Mouse (Mus musculus) stomach, embryonic 15.5 days (tissue): ENCODE measurements around the gene Grin2d. TPM values are rescaled to one million over a fixed set of nuclear protein-coding genes. Genes with fewer than 3 reads are reported as not detected.

Source experiments
- ATAC-seq: fragments of 200-750 bp; cut with Nextera tagmentation; 2 replicates; pipeline ENCODE4 v1.8.0; 2017; ENCODE audit warnings: low read depth, moderate number of reproducible peaks, moderate TSS enrichment; ENCODE audit not compliant: insufficient read depth, low FRiP score
- H3K27ac ChIP-seq: fragments of 300-500 bp; sonication (generic); 2 replicates; pipeline ENCODE4 v1.5.1; 2015; ENCODE audit warnings: mild to moderate bottlenecking, inconsistent platforms
- H3K27me3 ChIP-seq: fragments of 300-500 bp; sonication (generic); replicated peaks from 2 replicates; pipeline ENCODE4 v1.6.1; 2015; ENCODE audit warnings: inconsistent platforms
- H3K36me3 ChIP-seq: fragments of 300-500 bp; sonication (generic); 2 replicates; pipeline ENCODE4 v1.6.1; 2015; ENCODE audit warnings: inconsistent platforms
- H3K4me1 ChIP-seq: fragments of 300-500 bp; sonication (generic); 2 replicates; pipeline ENCODE4 v1.6.1; 2015; ENCODE audit warnings: inconsistent platforms
- H3K4me2 ChIP-seq: fragments of 300-500 bp; sonication (generic); 2 replicates; pipeline ENCODE4 v1.6.1; 2015; ENCODE audit warnings: mild to moderate bottlenecking, inconsistent platforms
- H3K4me3 ChIP-seq: fragments of 300-500 bp; sonication (generic); replicated peaks from 2 replicates; pipeline ENCODE4 v1.5.1; 2015; ENCODE audit warnings: inconsistent platforms
- H3K9ac ChIP-seq: fragments of 300-500 bp; sonication (generic); 2 replicates; pipeline ENCODE4 v1.6.1; 2015; ENCODE audit warnings: inconsistent platforms
- H3K9me3 ChIP-seq: fragments of 300-500 bp; sonication (generic); 2 replicates; pipeline ENCODE4 v1.6.1; 2016; ENCODE audit warnings: inconsistent platforms
- WGBS: fragments of 180-500 bp; shearing (Covaris S2); methylation state at CpG from one replicate; pipeline ENCODE4 v1.1.7; 2015; 5-methylcytosine and 5-hydroxymethylcytosine counted together
- polyA plus RNA-seq: library from polyadenylated mRNA; unstranded; fragments of >200 nt; fragmentation: Nextera tagmentation; extraction: Ambion mirVana; gene quantifications from 2 replicates; pipeline ENCODE4 v1.2.1, GENCODE M21; 2015

Grin2d gene
- polyA plus RNA-seq, 1 experiment from 2014 or later, result 0.67 TPM

- peaks cover 33% of the 10 kb centered on the region for H3K4me1 ChIP-seq
- H3K4me3 ChIP-seq, result peak overlapping the region; percentile 51
- WGBS, result under 1% methylated on average over 14 of the region's 14 CpGs
- peaks cover 8% of the 10 kb centered on the region for H3K27me3 ChIP-seq
- peak overlapping the region; percentile 88 for H3K4me2 ChIP-seq
- H3K36me3 ChIP-seq, result no peaks in the 10 kb centered on the region
- H3K27ac ChIP-seq, result no peak overlapping the region
- H3K9me3 ChIP-seq, result no peaks in the 10 kb centered on the region
- 0 out of 2 replicates have a peak, but pooled peaks have one; percentile 8 for ATAC-seq
- H3K9ac ChIP-seq, result 0 out of 2 replicates have a peak overlapping the region, but pooled peaks have one; percentile 2
Measured at GRCm38 (mm10) chr7:45786136-45786578, 92.0 kb downstream of the Grin2d start.

GRCm38 (mm10) chr7:45785388-45786135, 92.6 kb downstream of the Grin2d start:
- Histone ChIP-seq H3K4me2 (peak overlapping the region; percentile 88), H3K4me3 (peak overlapping the region; percentile 51), H3K27ac (0 out of 2 replicates have a peak overlapping the region, but pooled peaks have one; percentile 9), H3K36me3 (no peaks in the 10 kb centered on the region), H3K9ac (peak overlapping the region; percentile 6), H3K27me3 (peaks cover 8% of the 10 kb centered on the region), H3K4me1 (peaks cover 33% of the 10 kb centered on the region), H3K9me3 (no peaks in the 10 kb centered on the region)
- peak; percentile 38; the same call in 1 of the 2 replicates for ATAC-seq
- under 1% methylated on average over 40 of the region's 42 CpGs for WGBS

- peak within 1 kb of the TSS; percentile 23 for H3K9ac ChIP-seq
- peak within 1 kb of the TSS; percentile 88 for H3K4me2 ChIP-seq
- WGBS, result 23% methylated on average over 20 of the region's 20 CpGs
- H3K9me3 ChIP-seq, result no peaks in the 10 kb centered on the region
- H3K4me1 ChIP-seq, result peaks cover 33% of the 10 kb centered on the region
- H3K4me3 ChIP-seq, result peak within 1 kb of the TSS; percentile 62
- H3K36me3 ChIP-seq, result no peaks in the 10 kb centered on the region
- H3K27ac ChIP-seq, result 0 out of 2 replicates have a peak within 1 kb of the TSS, but pooled peaks have one; percentile 9
- H3K27me3 ChIP-seq, result peaks cover 8% of the 10 kb centered on the region
- ATAC-seq, result peak; percentile 41; the same call in 1 of the 2 replicates
Measured at GRCm38 (mm10) chr7:45784524-45785372, 93.4 kb downstream of the Grin2d start, which contains the start of gene Sult2b1. TSS of gene Sult2b1 (minus strand) at chr7:45784669.

- H3K27ac ChIP-seq, result no peak within 1 kb of the TSS
Measured at GRCm38 (mm10) chr7:45783511-45784091, 94.6 kb downstream of the Grin2d start, which contains the start of gene Lmtk3. TSS of gene Lmtk3 (plus strand) at chr7:45783738.

GRCm38 (mm10) chr7:45782271-45782670, 95.9 kb downstream of the Grin2d start:
- 57% methylated on average over 4 of the region's 4 CpGs for WGBS
- Histone ChIP-seq H3K27ac (no peak overlapping the region), H3K4me3 (no peak overlapping the region), H3K27me3 (peaks cover 8% of the 10 kb centered on the region), H3K36me3 (no peaks in the 10 kb centered on the region), H3K4me1 (peaks cover 36% of the 10 kb centered on the region), H3K9me3 (no peaks in the 10 kb centered on the region), H3K9ac (no peak overlapping the region), H3K4me2 (no peak overlapping the region)
- no peak for ATAC-seq

More at GRCm38 (mm10) chr7:45783511-45784091, 94.6 kb downstream of the Grin2d start, which contains the start of gene Lmtk3:
- Histone ChIP-seq H3K4me3 (peak within 1 kb of the TSS; percentile 62), H3K9me3 (no peaks in the 10 kb centered on the region), H3K4me2 (peak within 1 kb of the TSS; percentile 88), H3K9ac (peak within 1 kb of the TSS; percentile 23; the same call in 1 of the 2 replicates), H3K36me3 (no peaks in the 10 kb centered on the region), H3K27me3 (peaks cover 8% of the 10 kb centered on the region), H3K4me1 (peaks cover 36% of the 10 kb centered on the region)
- under 1% methylated on average over 38 of the region's 38 CpGs for WGBS
- ATAC-seq, result peak; percentile 59

Other genes starting within 250 kb of the Grin2d start
- 7.4 and 9.5 TPM in 2 replicates for gene Mamstr, start 238.4 kb downstream of the Grin2d start, polyA plus RNA-seq
- 5.2 and 6.7 TPM in 2 replicates for gene Fut2, start 212.0 kb downstream of the Grin2d start, polyA plus RNA-seq
- gene Ntn5, start 194.4 kb downstream of the Grin2d start, polyA plus RNA-seq, result 0.70 and 1.0 TPM in 2 replicates
- 3.6 and 4.5 TPM in 2 replicates for gene Sec1, start 184.0 kb downstream of the Grin2d start, polyA plus RNA-seq
- gene Car11, start 178.5 kb downstream of the Grin2d start, polyA plus RNA-seq, result 9.6 and 10.1 TPM in 2 replicates
- gene Dbp, start 173.3 kb downstream of the Grin2d start, polyA plus RNA-seq, result 2.8 and 4.4 TPM in 2 replicates
- gene Rpl18, start 162.9 kb downstream of the Grin2d start, polyA plus RNA-seq, result 954 and 1,069 TPM in 2 replicates
- 35.4 and 36.7 TPM in 2 replicates for gene Sphk2, start 160.4 kb downstream of the Grin2d start, polyA plus RNA-seq
- 12.8 and 13.3 TPM in 2 replicates for gene Fam83e, start 157.2 kb downstream of the Grin2d start, polyA plus RNA-seq
- 0.45 TPM in 1 of 2 replicates, not detected in the other for gene Spaca4, start 152.6 kb downstream of the Grin2d start, polyA plus RNA-seq
- gene Lmtk3, start 94.6 kb downstream of the Grin2d start, polyA plus RNA-seq, result 1.1 and 1.9 TPM in 2 replicates
- gene Sult2b1, start 93.7 kb downstream of the Grin2d start, polyA plus RNA-seq, result 6.7 and 14.4 TPM in 2 replicates
- gene Cyth2, start 63.8 kb downstream of the Grin2d start, polyA plus RNA-seq, result 85.0 and 103 TPM in 2 replicates
- 1.0 and 1.4 TPM in 2 replicates for gene Kcnj14, start 53.6 kb downstream of the Grin2d start, polyA plus RNA-seq
- gene Grwd1, start 47.4 kb downstream of the Grin2d start, polyA plus RNA-seq, result 57.0 and 64.3 TPM in 2 replicates
- 72.0 and 79.7 TPM in 2 replicates for gene Kdelr1, start 5.6 kb downstream of the Grin2d start, polyA plus RNA-seq
- 0.80 and 1.1 TPM in 2 replicates for gene Syngr4, start 18.3 kb upstream of the Grin2d start, polyA plus RNA-seq
- gene Tmem143, start 18.6 kb upstream of the Grin2d start, polyA plus RNA-seq, result 5.8 and 6.8 TPM in 2 replicates
- gene Emp3, start 43.0 kb upstream of the Grin2d start, polyA plus RNA-seq, result 195 and 238 TPM in 2 replicates
- gene Ccdc114, start 45.7 kb upstream of the Grin2d start, polyA plus RNA-seq, result 3.6 and 4.5 TPM in 2 replicates
- gene Abcc6, start 151.9 kb upstream of the Grin2d start, polyA plus RNA-seq, result 1.3 and 2.0 TPM in 2 replicates
- gene Nomo1, start 155.3 kb upstream of the Grin2d start, polyA plus RNA-seq, result 44.7 and 54.1 TPM in 2 replicates
- 1.0 and 2.0 TPM in 2 replicates for gene Kcnj11, start 222.4 kb upstream of the Grin2d start, polyA plus RNA-seq